Mouse (Mus musculus): Measurements from ENCODE around the gene Ptpn3. TPM values are rescaled to one million over a fixed set of nuclear protein-coding genes. Genes with fewer than 3 reads are reported as not detected.
A peak's percentile ranks its signal among the peaks of the same experiment; 100 is the strongest.

Ptpn3 gene
- polyA plus RNA-seq (2012; rRNA removed) (0.32 and 0.46 TPM in 2 replicates), polyA plus RNA-seq (2014; fragmentation: Nextera tagmentation; extraction: Ambion mirVana) (0.38 and 0.51 TPM in 2 replicates)

GRCm38 (mm10) chr4:57301410-57302313 lies at the start of gene Ptpn3:
Gene Ptpn3, minus strand, starts transcription at chr4:57301837.
- DNase-seq (ENCODE audit: low read depth in 3 of 3, low spot score in 3 of 3) (peak in 2 of 3 experiments; percentile 17 to 23), ATAC-seq (ENCODE audit: insufficient read depth) (peak; percentile 50; the same call in 1 of the 2 replicates)
- Histone ChIP-seq H3K27me3 (ENCODE audit: control insufficient read depth, insufficient read depth, low read length) (peaks cover 40% of the 10 kb centered on the region), H3K4me2 (ENCODE audit: low read depth) (peak within 1 kb of the TSS; percentile 67), H3K9me3 (ENCODE audit: control insufficient read depth, low read length) (no peaks in the 10 kb centered on the region), H3K36me3 (replicated peaks; ENCODE audit: control insufficient read depth, insufficient read depth, low read depth) (no peaks in the 10 kb centered on the region), H3K4me3 (ENCODE audit: insufficient read depth in 1 of 2, low read depth in 2 of 2, low read length in 2 of 2) (peak within 1 kb of the TSS; percentile 35 to 59), H3K27ac (no peak within 1 kb of the TSS), H3K4me1 (replicated peaks; ENCODE audit: control insufficient read depth in 2 of 2, insufficient read depth in 2 of 2, low read length in 1 of 2) (no peaks in the 10 kb centered on the region; a peak in 1 of 4 replicates), H3K9ac (replicated peaks) (no peak within 1 kb of the TSS)
- no peak for TF ChIP-seq EP300 (IDR thresholded peaks at IDR 0.05; ENCODE audit: low read depth)
- no peak for TF ChIP-seq CTCF (IDR thresholded peaks at IDR 0.05; ENCODE audit: low read depth)
- under 1% methylated on average over 42 of the region's 42 CpGs for WGBS (ENCODE audit: insufficient replicate concordance)

GRCm38 (mm10) chr4:57350541-57350940 lies 48.9 kb upstream of the Ptpn3 start:
- H3K4me3 ChIP-seq (ENCODE audit: insufficient read depth in 1 of 2, low read depth in 2 of 2, low read length in 2 of 2), result no peak overlapping the region
- H3K36me3 ChIP-seq (replicated peaks; ENCODE audit: control insufficient read depth, insufficient read depth, low read depth), result no peaks in the 10 kb centered on the region
- DNase-seq (ENCODE audit: low read depth in 3 of 3, low spot score in 3 of 3), result no peak
- no peak overlapping the region for H3K27ac ChIP-seq
- H3K4me2 ChIP-seq (ENCODE audit: low read depth), result no peak overlapping the region
- no peak for ATAC-seq (ENCODE audit: insufficient read depth)
- TF ChIP-seq CTCF (IDR thresholded peaks at IDR 0.05; ENCODE audit: low read depth) (no peak), EP300 (IDR thresholded peaks at IDR 0.05; ENCODE audit: low read depth) (no peak)
- no peak overlapping the region for H3K9ac ChIP-seq (replicated peaks)
- H3K27me3 ChIP-seq (ENCODE audit: control insufficient read depth, insufficient read depth, low read length), result no peaks in the 10 kb centered on the region
- no peaks in the 10 kb centered on the region for H3K4me1 ChIP-seq (replicated peaks; ENCODE audit: control insufficient read depth in 2 of 2, insufficient read depth in 2 of 2, low read length in 1 of 2)
- 65% methylated on average over 2 of the region's 2 CpGs for WGBS (ENCODE audit: insufficient replicate concordance)
- H3K9me3 ChIP-seq (ENCODE audit: control insufficient read depth, low read length), result no peaks in the 10 kb centered on the region

DNA sequence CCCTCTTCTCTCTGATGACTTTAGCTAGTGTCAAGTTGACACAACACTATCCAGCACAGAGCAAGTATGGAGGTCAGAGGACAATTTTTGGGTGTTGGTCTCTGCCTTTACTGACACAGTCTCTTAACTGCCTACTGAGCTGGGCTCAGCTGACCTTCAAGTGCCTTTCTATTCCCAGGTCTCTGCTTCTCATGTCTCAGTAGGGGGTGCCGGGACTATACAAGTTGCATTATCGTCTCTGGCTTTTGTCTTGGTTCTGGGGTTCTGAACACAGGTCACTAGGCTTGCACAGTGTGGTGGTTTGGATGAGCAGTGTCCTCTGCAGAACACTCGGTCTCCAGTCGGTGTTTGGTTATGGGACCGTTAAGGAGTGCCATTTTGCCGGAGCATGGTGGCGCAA lies 42.4 kb upstream of the Ptpn3 start:
- Histone ChIP-seq H3K27me3 (ENCODE audit: control insufficient read depth, insufficient read depth, low read length) (no peaks in the 10 kb centered on the region), H3K9me3 (ENCODE audit: control insufficient read depth, low read length) (no peaks in the 10 kb centered on the region), H3K4me2 (ENCODE audit: low read depth) (no peak overlapping the region), H3K4me1 (replicated peaks; ENCODE audit: control insufficient read depth in 2 of 2, insufficient read depth in 2 of 2, low read length in 1 of 2) (no peaks in the 10 kb centered on the region), H3K9ac (replicated peaks) (no peak overlapping the region), H3K36me3 (replicated peaks; ENCODE audit: control insufficient read depth, insufficient read depth, low read depth) (no peaks in the 10 kb centered on the region), H3K4me3 (ENCODE audit: insufficient read depth in 1 of 2, low read depth in 2 of 2, low read length in 2 of 2) (no peak overlapping the region), H3K27ac (no peak overlapping the region)
- WGBS (ENCODE audit: insufficient replicate concordance), result 76% methylated on average over 7 of the region's 7 CpGs
- no peak for TF ChIP-seq CTCF (IDR thresholded peaks at IDR 0.05; ENCODE audit: low read depth)
- TF ChIP-seq EP300 (IDR thresholded peaks at IDR 0.05; ENCODE audit: low read depth), result no peak
- no peak for ATAC-seq (ENCODE audit: insufficient read depth)
- DNase-seq (ENCODE audit: low read depth in 3 of 3, low spot score in 3 of 3), result no peak

DNA sequence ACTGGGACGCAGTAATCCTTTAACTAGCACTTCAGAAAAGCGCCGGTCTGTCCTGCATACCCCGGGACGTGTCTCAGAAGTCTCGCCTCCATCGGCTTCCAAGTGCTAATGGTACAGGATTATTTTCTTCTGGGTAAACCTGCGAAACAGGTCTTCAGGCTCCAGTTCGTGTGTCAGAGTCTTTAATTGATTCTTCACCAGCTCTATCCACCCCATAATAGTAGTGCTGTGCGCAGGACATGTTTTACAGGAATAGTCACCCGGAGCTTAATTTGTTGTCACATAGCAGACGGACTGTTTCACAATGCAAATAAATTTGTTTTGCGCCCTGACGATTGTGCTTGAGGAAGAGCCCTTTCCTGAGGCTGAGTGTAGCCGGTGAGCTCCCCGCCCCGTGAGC lies 37.3 kb upstream of the Ptpn3 start:
- no peak overlapping the region for H3K4me2 ChIP-seq (ENCODE audit: low read depth)
- H3K9me3 ChIP-seq (ENCODE audit: control insufficient read depth, low read length), result no peaks in the 10 kb centered on the region
- WGBS (ENCODE audit: insufficient replicate concordance), result 69% methylated on average over 17 of the region's 17 CpGs
- no peak overlapping the region for H3K4me3 ChIP-seq (ENCODE audit: insufficient read depth in 1 of 2, low read depth in 2 of 2, low read length in 2 of 2)
- DNase-seq (ENCODE audit: low read depth in 3 of 3, low spot score in 3 of 3) (no peak), ATAC-seq (ENCODE audit: insufficient read depth) (no peak)
- H3K27ac ChIP-seq, result no peak overlapping the region
- no peaks in the 10 kb centered on the region for H3K27me3 ChIP-seq (ENCODE audit: control insufficient read depth, insufficient read depth, low read length)
- H3K9ac ChIP-seq (replicated peaks), result no peak overlapping the region
- no peaks in the 10 kb centered on the region for H3K36me3 ChIP-seq (replicated peaks; ENCODE audit: control insufficient read depth, insufficient read depth, low read depth)
- no peaks in the 10 kb centered on the region for H3K4me1 ChIP-seq (replicated peaks; ENCODE audit: control insufficient read depth in 2 of 2, insufficient read depth in 2 of 2, low read length in 1 of 2)
- no peak for TF ChIP-seq CTCF (IDR thresholded peaks at IDR 0.05; ENCODE audit: low read depth)
- TF ChIP-seq EP300 (IDR thresholded peaks at IDR 0.05; ENCODE audit: low read depth), result no peak

GRCm38 (mm10) chr4:57338061-57338460 lies 36.4 kb upstream of the Ptpn3 start:
- H3K27ac ChIP-seq, result no peak overlapping the region
- ATAC-seq (ENCODE audit: insufficient read depth) (no peak), DNase-seq (ENCODE audit: low read depth in 3 of 3, low spot score in 3 of 3) (no peak)
- TF ChIP-seq CTCF (IDR thresholded peaks at IDR 0.05; ENCODE audit: low read depth) (no peak), EP300 (IDR thresholded peaks at IDR 0.05; ENCODE audit: low read depth) (no peak)
- H3K9me3 ChIP-seq (ENCODE audit: control insufficient read depth, low read length), result no peaks in the 10 kb centered on the region
- H3K9ac ChIP-seq (replicated peaks), result no peak overlapping the region
- no peaks in the 10 kb centered on the region for H3K36me3 ChIP-seq (replicated peaks; ENCODE audit: control insufficient read depth, insufficient read depth, low read depth)
- no peak overlapping the region for H3K4me3 ChIP-seq (ENCODE audit: insufficient read depth in 1 of 2, low read depth in 2 of 2, low read length in 2 of 2)
- H3K4me1 ChIP-seq (replicated peaks; ENCODE audit: control insufficient read depth in 2 of 2, insufficient read depth in 2 of 2, low read length in 1 of 2), result no peaks in the 10 kb centered on the region
- H3K4me2 ChIP-seq (ENCODE audit: low read depth), result no peak overlapping the region
- H3K27me3 ChIP-seq (ENCODE audit: control insufficient read depth, insufficient read depth, low read length), result no peaks in the 10 kb centered on the region
- 58% methylated on average over 9 of the region's 9 CpGs for WGBS (ENCODE audit: insufficient replicate concordance)
